Mouse (Mus musculus): ENCODE data around the gene Dennd1b.
A peak's percentile ranks its signal among the peaks of the same experiment; 100 is the strongest.

The Dennd1b gene

GRCm38 (mm10) chr1:139025882-139026645 is 62.8 kb downstream of the Dennd1b start:
- no peak for DNase-seq

GRCm38 (mm10) chr1:139029521-139029920 is 66.3 kb downstream of the Dennd1b start:
- DNase-seq: peak in 1 of 2 experiments; percentile 8

- no peak for DNase-seq
Measured at GRCm38 (mm10) chr1:139032411-139032810, 69.2 kb downstream of the Dennd1b start.

- DNase-seq: no peak
Measured at GRCm38 (mm10) chr1:139035141-139035540, 71.9 kb downstream of the Dennd1b start.

- no peak for DNase-seq
Measured at GRCm38 (mm10) chr1:139036302-139036701, 73.1 kb downstream of the Dennd1b start.

- DNase-seq: no peak
Measured at GRCm38 (mm10) chr1:139036768-139037507, 73.7 kb downstream of the Dennd1b start.

- no peak for DNase-seq
Measured at GRCm38 (mm10) chr1:139038074-139038473, 74.8 kb downstream of the Dennd1b start.

- DNase-seq: no peak
Measured at GRCm38 (mm10) chr1:139038620-139039019, 75.4 kb downstream of the Dennd1b start.

- no peak for DNase-seq
Measured at GRCm38 (mm10) chr1:139039529-139040230, 76.4 kb downstream of the Dennd1b start.

GRCm38 (mm10) chr1:139049075-139049474 is 85.8 kb downstream of the Dennd1b start:
- DNase-seq: no peak

- DNase-seq: no peak
Measured at GRCm38 (mm10) chr1:139049881-139050472, 86.7 kb downstream of the Dennd1b start.

- no peak for DNase-seq
Measured at GRCm38 (mm10) chr1:139053003-139053402, 89.8 kb downstream of the Dennd1b start.

- no peak for DNase-seq
Measured at GRCm38 (mm10) chr1:139060301-139060700, 97.1 kb downstream of the Dennd1b start.

GRCm38 (mm10) chr1:139064711-139065110 is 101.5 kb downstream of the Dennd1b start:
- peak; percentile 44 to 47 for DNase-seq

- no peak for DNase-seq
Measured at GRCm38 (mm10) chr1:139067210-139067609, 104.0 kb downstream of the Dennd1b start.

GRCm38 (mm10) chr1:139071015-139071414 is 107.8 kb downstream of the Dennd1b start:
- no peak for DNase-seq

- DNase-seq: no peak
Measured at GRCm38 (mm10) chr1:139075671-139076070, 112.4 kb downstream of the Dennd1b start.

- DNase-seq: no peak
Measured at GRCm38 (mm10) chr1:139077989-139078388, 114.8 kb downstream of the Dennd1b start.

GRCm38 (mm10) chr1:139079000-139079399 is 115.8 kb downstream of the Dennd1b start:
- no peak for DNase-seq

- no peak for DNase-seq
Measured at GRCm38 (mm10) chr1:139079523-139079922, 116.3 kb downstream of the Dennd1b start.

GRCm38 (mm10) chr1:139080517-139081386 is 117.5 kb downstream of the Dennd1b start:
- no peak for DNase-seq

GRCm38 (mm10) chr1:139083382-139083781 is 120.1 kb downstream of the Dennd1b start:
- DNase-seq: no peak

Measured in kidney, postnatal 36 days (tissue).